Mouse (Mus musculus): ENCODE results near the gene Arl2. TPM values are rescaled to one million over a fixed set of nuclear protein-coding genes. Genes with fewer than 3 reads are reported as not detected.

The Arl2 gene
- total and polyA plus RNA-seq, 2 experiments from 2014 or later: 123 to 159 TPM

- no peaks in the 10 kb centered on the region for H3K4me1 ChIP-seq (ENCODE audit: insufficient read depth, low read length)
- 86% methylated on average over 8 of the region's 8 CpGs for WGBS
Measured at GRCm38 (mm10) chr19:6171215-6171614, 29.9 kb upstream of the Arl2 start.

GRCm38 (mm10) chr19:6166750-6167149, 25.4 kb upstream of the Arl2 start:
- Histone ChIP-seq H3K4me3 (ENCODE audit: low read depth, low read length) (no peak overlapping the region), H3K4me1 (ENCODE audit: insufficient read depth, low read length) (no peaks in the 10 kb centered on the region), H3K9ac (replicated peaks; ENCODE audit: low read length, poor library complexity, severe bottlenecking) (no peak overlapping the region), H3K9me3 (ENCODE audit: low read length) (no peaks in the 10 kb centered on the region), H3K36me3 (ENCODE audit: insufficient read depth, low read length) (no peaks in the 10 kb centered on the region), H3K4me2 (ENCODE audit: low read depth, low read length, poor library complexity, severe bottlenecking) (no peak overlapping the region), H3K27ac (ENCODE audit: low read depth, low read length) (no peak overlapping the region), H3K27me3 (ENCODE audit: insufficient read depth, low read length) (no peaks in the 10 kb centered on the region)
- ATAC-seq (ENCODE audit: low FRiP score): no peak
- no peak for TF ChIP-seq CTCF (IDR thresholded peaks at IDR 0.05)
- WGBS: 69% methylated on average over 4 of the region's 4 CpGs
- DNase-seq (ENCODE audit: low spot score): no peak

More at GRCm38 (mm10) chr19:6171215-6171614, 29.9 kb upstream of the Arl2 start:
- no peak overlapping the region for H3K9ac ChIP-seq (replicated peaks; ENCODE audit: low read length, poor library complexity, severe bottlenecking)
- H3K4me3 ChIP-seq (ENCODE audit: low read depth, low read length): no peak overlapping the region
- no peak overlapping the region for H3K27ac ChIP-seq (ENCODE audit: low read depth, low read length)
- DNase-seq (ENCODE audit: low spot score): no peak
- no peaks in the 10 kb centered on the region for H3K9me3 ChIP-seq (ENCODE audit: low read length)
- no peaks in the 10 kb centered on the region for H3K36me3 ChIP-seq (ENCODE audit: insufficient read depth, low read length)
- no peaks in the 10 kb centered on the region for H3K27me3 ChIP-seq (ENCODE audit: insufficient read depth, low read length)
- no peak for TF ChIP-seq CTCF (IDR thresholded peaks at IDR 0.05)
- no peak for ATAC-seq (ENCODE audit: low FRiP score)
- H3K4me2 ChIP-seq (ENCODE audit: low read depth, low read length, poor library complexity, severe bottlenecking): no peak overlapping the region

GRCm38 (mm10) chr19:6163872-6164547, 22.7 kb upstream of the Arl2 start:
- Histone ChIP-seq H3K27me3 (ENCODE audit: insufficient read depth, low read length) (no peaks in the 10 kb centered on the region), H3K9ac (replicated peaks; ENCODE audit: low read length, poor library complexity, severe bottlenecking) (no peak overlapping the region), H3K4me1 (ENCODE audit: insufficient read depth, low read length) (no peaks in the 10 kb centered on the region), H3K36me3 (ENCODE audit: insufficient read depth, low read length) (no peaks in the 10 kb centered on the region), H3K9me3 (ENCODE audit: low read length) (no peaks in the 10 kb centered on the region), H3K4me3 (ENCODE audit: low read depth, low read length) (no peak overlapping the region), H3K27ac (ENCODE audit: low read depth, low read length) (no peak overlapping the region), H3K4me2 (ENCODE audit: low read depth, low read length, poor library complexity, severe bottlenecking) (no peak overlapping the region)
- ATAC-seq (ENCODE audit: low FRiP score): no peak
- WGBS: 73% methylated on average over 10 of the region's 10 CpGs
- DNase-seq (ENCODE audit: low spot score): no peak
- TF ChIP-seq CTCF (IDR thresholded peaks at IDR 0.05): no peak

- Histone ChIP-seq H3K9me3 (ENCODE audit: low read length) (no peaks in the 10 kb centered on the region), H3K27me3 (ENCODE audit: insufficient read depth, low read length) (no peaks in the 10 kb centered on the region), H3K36me3 (ENCODE audit: insufficient read depth, low read length) (no peaks in the 10 kb centered on the region), H3K4me1 (ENCODE audit: insufficient read depth, low read length) (no peaks in the 10 kb centered on the region), H3K4me3 (ENCODE audit: low read depth, low read length) (no peak overlapping the region), H3K4me2 (ENCODE audit: low read depth, low read length, poor library complexity, severe bottlenecking) (no peak overlapping the region), H3K27ac (ENCODE audit: low read depth, low read length) (no peak overlapping the region), H3K9ac (replicated peaks; ENCODE audit: low read length, poor library complexity, severe bottlenecking) (no peak overlapping the region)
- WGBS: 74% methylated on average over 6 of the region's 6 CpGs
- no peak for TF ChIP-seq CTCF (IDR thresholded peaks at IDR 0.05)
- DNase-seq (ENCODE audit: low spot score) (no peak), ATAC-seq (ENCODE audit: low FRiP score) (no peak)
Measured at GRCm38 (mm10) chr19:6157220-6157619, 15.9 kb upstream of the Arl2 start.

- 0 out of 2 replicates have a peak, but pooled peaks have one; percentile 8 for TF ChIP-seq CTCF (IDR thresholded peaks at IDR 0.05)
- ATAC-seq (ENCODE audit: low FRiP score) (no peak), DNase-seq (ENCODE audit: low spot score) (no peak)
- Histone ChIP-seq H3K4me3 (ENCODE audit: low read depth, low read length) (no peak overlapping the region), H3K27ac (ENCODE audit: low read depth, low read length) (no peak overlapping the region), H3K9ac (replicated peaks; ENCODE audit: low read length, poor library complexity, severe bottlenecking) (no peak overlapping the region), H3K9me3 (ENCODE audit: low read length) (no peaks in the 10 kb centered on the region), H3K27me3 (ENCODE audit: insufficient read depth, low read length) (no peaks in the 10 kb centered on the region), H3K36me3 (ENCODE audit: insufficient read depth, low read length) (no peaks in the 10 kb centered on the region), H3K4me2 (ENCODE audit: low read depth, low read length, poor library complexity, severe bottlenecking) (no peak overlapping the region), H3K4me1 (ENCODE audit: insufficient read depth, low read length) (no peaks in the 10 kb centered on the region)
- WGBS: 66% methylated on average over 8 of the region's 8 CpGs
Measured at GRCm38 (mm10) chr19:6156372-6156771, 15.0 kb upstream of the Arl2 start.

GRCm38 (mm10) chr19:6155174-6155573, 13.8 kb upstream of the Arl2 start:
- no peaks in the 10 kb centered on the region for H3K27me3 ChIP-seq (ENCODE audit: insufficient read depth, low read length)
- WGBS: 85% methylated on average over 9 of the region's 9 CpGs
- no peak for TF ChIP-seq CTCF (IDR thresholded peaks at IDR 0.05)
- no peak overlapping the region for H3K9ac ChIP-seq (replicated peaks; ENCODE audit: low read length, poor library complexity, severe bottlenecking)
- ATAC-seq (ENCODE audit: low FRiP score): no peak
- no peak overlapping the region for H3K4me3 ChIP-seq (ENCODE audit: low read depth, low read length)
- H3K4me2 ChIP-seq (ENCODE audit: low read depth, low read length, poor library complexity, severe bottlenecking): no peak overlapping the region
- no peaks in the 10 kb centered on the region for H3K36me3 ChIP-seq (ENCODE audit: insufficient read depth, low read length)
- H3K4me1 ChIP-seq (ENCODE audit: insufficient read depth, low read length): no peaks in the 10 kb centered on the region
- DNase-seq (ENCODE audit: low spot score): no peak
- H3K9me3 ChIP-seq (ENCODE audit: low read length): no peaks in the 10 kb centered on the region
- H3K27ac ChIP-seq (ENCODE audit: low read depth, low read length): no peak overlapping the region
